Mouse (Mus musculus): ENCODE data around the gene Sytl1.

Sytl1 gene

GRCm38 (mm10) chr4:133278482-133278881 lies 15.6 kb upstream of the Sytl1 start:
- no peak for DNase-seq (ENCODE audit: low spot score in 2 of 2)

GRCm38 (mm10) chr4:133278067-133278466 lies 15.2 kb upstream of the Sytl1 start:
- DNase-seq (ENCODE audit: low spot score in 2 of 2) = no peak

- peak; percentile 87 to 94 for DNase-seq (ENCODE audit: low spot score in 2 of 2)
Measured at GRCm38 (mm10) chr4:133277104-133278026, 14.5 kb upstream of the Sytl1 start, which contains the start of gene Tmem222. Tmem222 (minus strand) TSS chr4:133277792.

- no peak for DNase-seq (ENCODE audit: low spot score in 2 of 2)
Measured at GRCm38 (mm10) chr4:133270929-133271328, 8.0 kb upstream of the Sytl1 start.

DNA sequence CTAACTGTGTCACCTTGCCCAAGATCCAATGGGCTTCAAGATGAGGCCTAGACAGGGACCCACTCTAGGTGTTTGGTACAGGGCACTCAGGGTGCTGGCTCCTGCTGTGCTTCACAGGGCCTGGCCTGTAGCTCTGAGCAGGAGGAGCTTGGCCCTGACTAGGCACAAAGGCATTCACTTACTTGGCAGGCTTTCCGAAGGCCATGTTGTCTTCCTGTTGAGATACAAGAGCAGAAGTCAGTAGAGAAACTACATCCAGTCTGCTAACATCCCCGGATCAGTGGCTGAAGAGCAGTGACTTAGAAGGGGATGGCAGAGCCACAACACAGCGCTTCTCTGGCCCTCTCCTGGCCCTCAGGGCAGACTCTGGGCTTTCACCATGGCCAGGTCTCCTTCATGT lies 6.7 kb upstream of the Sytl1 start:
- no peak for DNase-seq (ENCODE audit: low spot score in 2 of 2)

DNA sequence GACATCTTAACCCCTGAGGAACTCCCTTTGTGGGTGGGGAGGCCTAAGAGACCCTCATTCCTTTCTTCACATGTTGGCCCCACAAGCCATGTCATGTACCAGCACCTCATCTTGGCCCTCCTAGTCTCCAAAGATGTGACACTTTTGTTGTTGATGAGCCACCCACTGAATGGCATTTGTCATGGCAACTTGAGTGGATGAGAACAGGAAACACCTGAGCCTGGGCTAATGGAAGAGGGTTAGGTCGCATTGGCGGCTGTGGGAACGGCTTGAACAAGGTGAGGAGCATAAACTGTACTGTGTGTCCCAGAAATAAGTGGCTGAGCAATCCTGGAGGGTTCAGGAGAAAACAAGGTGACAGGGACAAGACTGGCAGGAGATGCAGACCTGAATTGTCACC lies 6.0 kb upstream of the Sytl1 start:
- DNase-seq (ENCODE audit: low spot score in 2 of 2) = no peak

- no peak for DNase-seq (ENCODE audit: low spot score in 2 of 2)
Measured at GRCm38 (mm10) chr4:133266248-133266880, 3.5 kb upstream of the Sytl1 start.

GRCm38 (mm10) chr4:133265759-133266158 lies 2.8 kb upstream of the Sytl1 start:
- no peak for DNase-seq (ENCODE audit: low spot score in 2 of 2)

DNA sequence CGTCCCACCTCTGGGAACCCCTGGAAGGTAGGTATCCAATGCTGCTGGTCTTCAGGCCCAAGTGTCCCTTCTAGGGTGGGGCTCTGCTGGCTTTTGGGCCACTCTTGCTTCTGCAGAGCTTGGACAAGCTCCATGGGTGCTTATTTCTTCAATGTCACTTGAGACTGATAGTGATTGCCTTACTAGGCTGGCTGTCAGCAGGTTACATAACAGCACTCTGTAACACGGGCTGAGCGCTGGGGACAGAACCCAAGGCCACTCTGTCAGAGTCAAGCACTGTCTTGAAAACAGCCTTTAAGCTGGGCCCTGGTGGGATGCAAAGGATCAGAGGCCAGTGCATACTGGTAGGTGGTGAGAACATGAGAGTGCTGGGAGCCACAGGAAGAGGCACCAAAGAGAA lies 2.4 kb upstream of the Sytl1 start:
- no peak for DNase-seq (ENCODE audit: low spot score in 2 of 2)

GRCm38 (mm10) chr4:133264559-133264958 lies 1.6 kb upstream of the Sytl1 start:
- DNase-seq (ENCODE audit: low spot score in 2 of 2) = no peak

- DNase-seq (ENCODE audit: low spot score in 2 of 2) = no peak
Measured at GRCm38 (mm10) chr4:133263756-133264155, 843 bp upstream of the Sytl1 start.

- DNase-seq (ENCODE audit: low spot score in 2 of 2) = no peak
Measured at GRCm38 (mm10) chr4:133262375-133262765, 543 bp downstream of the Sytl1 start.

GRCm38 (mm10) chr4:133261641-133262374 lies 1.1 kb downstream of the Sytl1 start:
- DNase-seq (ENCODE audit: low spot score in 2 of 2) = no peak

DNA sequence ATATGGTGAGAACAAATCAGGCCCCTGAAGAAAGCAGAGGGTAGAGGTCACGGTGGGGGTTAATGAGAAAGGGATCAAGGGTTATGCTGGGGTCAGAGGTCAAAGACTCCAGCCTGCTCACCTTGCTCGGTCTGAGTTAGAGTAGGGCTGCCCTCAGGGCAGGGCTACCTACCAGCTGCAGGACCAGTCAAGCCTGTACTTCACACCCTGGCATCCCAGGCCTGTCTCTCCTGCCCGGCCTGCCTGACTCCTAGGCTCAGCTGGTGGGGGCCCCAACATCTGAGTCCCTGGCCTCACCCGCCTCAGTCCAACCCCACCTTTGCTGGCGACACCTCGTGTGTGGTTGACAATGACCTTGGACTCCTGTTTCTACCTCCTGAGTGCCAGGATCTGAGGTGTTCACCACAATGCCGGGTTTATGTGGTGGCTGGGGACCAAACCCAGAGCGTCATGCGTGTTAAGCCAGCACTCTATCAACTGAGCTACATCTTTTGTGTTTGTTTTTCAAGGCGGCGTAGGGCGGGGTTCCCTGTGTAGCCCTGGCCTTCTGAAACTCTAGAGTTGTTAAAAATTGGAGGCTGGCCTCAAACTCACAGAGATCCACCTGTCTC lies 5.0 kb downstream of the Sytl1 start:
- no peak for DNase-seq (ENCODE audit: low spot score in 2 of 2)

GRCm38 (mm10) chr4:133257230-133257629 lies 5.7 kb downstream of the Sytl1 start:
- DNase-seq (ENCODE audit: low spot score in 2 of 2) = no peak

DNA sequence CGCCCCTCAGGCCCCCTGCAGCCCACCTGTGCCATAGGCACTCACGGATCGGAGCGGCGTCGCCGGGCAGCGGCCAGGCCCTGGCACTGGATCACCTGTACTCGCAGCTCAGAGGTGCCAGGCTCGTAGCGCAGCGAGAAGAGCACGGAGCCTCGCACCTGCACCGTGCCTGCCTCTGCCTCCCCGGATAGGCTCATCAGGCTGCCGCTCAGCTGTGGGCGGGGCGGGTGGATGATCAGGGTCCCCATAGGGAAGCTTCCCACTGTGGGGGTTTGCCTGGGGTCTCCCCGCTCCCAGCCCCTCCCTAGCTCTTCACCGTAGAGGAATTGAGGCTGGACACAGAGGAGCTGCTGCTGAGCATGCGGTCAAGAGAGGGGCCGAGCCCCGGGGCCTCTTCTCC lies 6.1 kb downstream of the Sytl1 start:
- no peak for DNase-seq (ENCODE audit: low spot score in 2 of 2)

- DNase-seq (ENCODE audit: low spot score in 2 of 2) = no peak
Measured at GRCm38 (mm10) chr4:133255392-133255791, 7.5 kb downstream of the Sytl1 start.

DNA sequence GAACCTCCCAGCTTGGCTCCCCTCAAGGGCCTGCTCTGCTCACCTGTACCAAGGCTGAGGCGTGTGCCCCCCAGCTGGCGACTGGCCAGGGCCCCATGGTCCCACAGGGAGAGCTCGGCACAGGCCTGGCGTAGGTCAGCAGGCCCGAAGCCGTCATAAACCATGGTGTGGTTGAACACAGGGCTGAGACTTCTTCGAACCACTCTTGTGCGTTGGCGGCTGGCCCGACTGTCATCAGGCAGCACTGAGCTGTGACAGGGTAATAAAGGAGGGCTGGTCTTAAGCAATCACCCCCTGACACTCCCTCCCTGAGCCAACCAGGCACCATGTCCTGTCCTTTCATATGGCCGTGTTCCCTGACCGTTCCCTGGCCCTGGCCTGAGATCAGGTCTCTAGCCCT lies 9.5 kb downstream of the Sytl1 start:
- no peak for DNase-seq (ENCODE audit: low spot score in 2 of 2)

- no peak for DNase-seq (ENCODE audit: low spot score in 2 of 2)
Measured at GRCm38 (mm10) chr4:133252089-133252488, 10.8 kb downstream of the Sytl1 start.

DNA sequence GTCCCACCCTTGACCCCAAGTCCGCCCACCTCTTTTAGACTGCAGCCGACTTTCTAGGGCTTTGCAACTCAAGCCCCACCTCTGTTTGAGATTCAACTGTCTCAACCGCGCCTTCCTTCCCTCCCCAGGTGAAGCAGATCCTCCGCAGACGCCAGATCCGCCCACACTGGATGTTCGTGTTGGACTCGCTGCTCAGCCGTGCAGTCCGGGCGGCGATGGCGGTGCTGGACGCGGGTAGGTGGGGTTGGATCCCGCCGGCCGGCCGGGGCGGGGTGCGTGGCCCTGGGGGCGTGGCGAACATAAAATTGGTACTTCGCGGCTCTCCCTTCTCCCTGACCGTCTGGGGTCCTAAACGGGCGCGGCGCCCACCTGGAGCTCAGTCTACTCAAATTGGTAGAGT lies 11.7 kb downstream of the Sytl1 start:
- no peak for DNase-seq (ENCODE audit: low spot score in 2 of 2)

- peak; percentile 69 to 85 for DNase-seq (ENCODE audit: low spot score in 2 of 2)
Measured at GRCm38 (mm10) chr4:133250609-133251008, 12.3 kb downstream of the Sytl1 start.

Measured in spleen, postnatal 14 days (tissue).